Mouse (Mus musculus) ZHBTc4 (cell line): ENCODE data around the gene Tuba3b.
A peak's percentile ranks its signal among the peaks of the same experiment; 100 is the strongest.

Source experiments
- DNase-seq: peaks from one replicate; pipeline ENCODE4 v3.0.0-alpha.2; 2011; ENCODE audit warnings: low read depth, low spot score

The Tuba3b gene

GRCm38 (mm10) chr6:145665751-145666150 is 50.2 kb downstream of the Tuba3b start:
- DNase-seq = peak; percentile 39

GRCm38 (mm10) chr6:145667654-145668053 is 52.1 kb downstream of the Tuba3b start:
- no peak for DNase-seq

- no peak for DNase-seq
Measured at GRCm38 (mm10) chr6:145669596-145670071, 54.1 kb downstream of the Tuba3b start.
